Mouse (Mus musculus) naive thymus-derived CD4-positive, alpha-beta T cell, adult 2 months (primary cell): ENCODE measurements at regions not wholly inside any gene's neighbourhood (a gene's known extent, or its start where the extent isn't known, plus 50 kb on each side); places are given as distances from the start of the nearest gene placed in this dataset.
"Not testable (repeated sequence)": the region's sequence is repeated elsewhere in the genome, so short reads cannot be mapped to it uniquely, and the experiment has no call there.

Experiments
- DNase-seq: peaks from one replicate; pipeline ENCODE4 v3.0.0-alpha.2; 2011; ENCODE audit warnings: low read depth

DNA sequence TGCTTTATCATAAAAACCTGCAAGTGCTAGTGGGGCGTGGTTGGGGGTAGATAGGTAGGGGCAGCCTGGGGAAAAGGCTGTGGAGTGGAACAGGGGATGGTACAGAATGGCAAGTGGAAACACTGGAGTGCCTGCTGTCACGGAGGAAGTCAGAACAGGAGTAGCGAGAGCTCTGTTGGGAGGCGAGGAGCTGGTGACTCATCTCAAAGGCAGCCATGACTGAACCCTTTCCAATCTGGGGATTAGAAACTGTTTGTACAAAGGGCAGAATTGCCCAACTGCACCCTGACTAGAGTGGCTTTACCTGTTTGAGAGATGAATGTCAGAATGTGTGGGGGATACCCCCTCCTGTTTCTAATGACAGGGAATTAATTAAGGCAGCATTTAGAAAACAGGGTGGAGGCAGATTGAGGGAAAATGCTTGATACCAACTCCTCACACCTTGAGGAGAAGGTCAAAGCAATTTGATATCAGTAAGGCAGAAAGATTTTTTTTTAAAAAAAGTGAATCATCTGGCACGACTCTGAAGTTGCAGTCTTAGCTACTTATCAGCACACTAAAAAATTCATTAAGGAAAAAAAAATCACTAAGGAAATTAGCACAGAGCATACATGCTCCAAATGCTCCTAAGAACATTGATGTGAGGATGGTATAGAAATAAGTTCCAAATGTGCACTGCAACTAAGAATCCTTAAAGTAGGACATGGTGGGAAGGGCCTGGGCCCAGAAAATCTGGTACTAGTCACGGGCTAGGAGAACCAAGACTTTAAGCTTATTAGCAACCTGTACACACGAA, 54.7 kb upstream of the Usp25 start:
- DNase-seq, result no peak

DNA sequence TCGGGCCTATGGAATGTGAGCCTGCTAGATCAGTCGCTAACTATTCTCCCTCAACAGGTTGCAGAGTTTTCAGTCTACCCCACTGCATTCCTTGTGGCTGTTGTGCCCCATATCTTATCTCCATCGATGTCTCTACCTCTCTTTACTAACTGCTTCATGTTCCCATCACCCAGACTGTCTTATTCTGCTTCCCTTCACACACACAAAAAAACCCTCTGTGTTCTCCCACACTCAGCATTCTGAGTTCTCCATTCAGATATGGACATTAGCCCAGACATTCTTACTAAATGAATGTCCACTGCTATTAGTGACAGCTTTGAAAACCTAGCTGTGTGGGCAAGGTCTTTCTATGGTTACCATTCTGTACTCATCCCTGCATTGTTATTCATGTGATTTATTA, 56.0 kb upstream of the Usp25 start:
- no peak for DNase-seq

DNA sequence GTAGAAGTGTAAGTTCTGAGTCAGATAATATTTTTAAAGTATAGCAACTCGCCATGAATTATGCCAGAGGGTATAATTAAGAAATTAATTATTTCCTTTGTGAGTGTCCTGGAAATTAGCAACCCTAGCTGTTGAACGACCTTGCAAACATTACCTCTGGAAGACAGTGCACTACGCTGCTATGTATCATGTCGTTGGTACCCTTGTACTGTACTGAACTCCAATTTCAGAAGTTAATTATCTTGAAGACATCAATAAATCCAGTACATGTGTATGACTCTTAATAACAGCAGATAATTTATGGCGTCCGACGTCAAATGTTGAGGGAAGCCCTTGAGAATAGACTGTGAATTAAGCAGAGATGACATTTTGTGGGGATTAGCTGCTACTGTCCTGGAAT, 56.4 kb upstream of the Usp25 start:
- no peak for DNase-seq

DNA sequence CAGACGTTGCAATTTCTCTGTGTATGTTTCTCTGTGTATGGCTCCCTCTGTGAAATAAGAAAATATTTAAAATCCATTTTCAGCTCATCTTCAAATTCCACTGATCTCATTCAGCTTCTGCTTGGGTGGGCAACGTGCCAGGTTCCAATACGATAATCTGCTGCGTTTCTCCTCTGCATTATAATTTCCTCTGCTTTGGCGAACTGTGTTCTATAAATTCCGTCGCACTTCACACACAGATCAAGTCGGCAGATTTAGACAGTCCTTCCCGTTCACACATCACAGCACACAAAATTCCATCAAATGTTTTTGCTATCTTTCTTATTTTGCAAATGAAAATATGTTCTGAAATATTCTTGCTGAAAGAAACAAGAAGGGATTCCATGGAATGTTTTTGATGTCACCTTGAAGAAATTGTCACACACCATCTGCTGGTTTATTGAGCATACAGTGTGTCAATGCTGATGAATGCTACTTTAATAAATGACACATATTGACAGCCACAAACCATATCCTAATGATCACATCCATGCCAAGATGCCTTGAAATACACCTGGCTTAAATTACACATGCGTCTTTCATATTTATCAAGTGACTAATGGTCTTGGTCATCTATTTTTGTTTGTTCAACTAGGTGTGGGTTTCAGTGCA, 62.5 kb upstream of the Usp25 start:
- DNase-seq, result no peak

DNA sequence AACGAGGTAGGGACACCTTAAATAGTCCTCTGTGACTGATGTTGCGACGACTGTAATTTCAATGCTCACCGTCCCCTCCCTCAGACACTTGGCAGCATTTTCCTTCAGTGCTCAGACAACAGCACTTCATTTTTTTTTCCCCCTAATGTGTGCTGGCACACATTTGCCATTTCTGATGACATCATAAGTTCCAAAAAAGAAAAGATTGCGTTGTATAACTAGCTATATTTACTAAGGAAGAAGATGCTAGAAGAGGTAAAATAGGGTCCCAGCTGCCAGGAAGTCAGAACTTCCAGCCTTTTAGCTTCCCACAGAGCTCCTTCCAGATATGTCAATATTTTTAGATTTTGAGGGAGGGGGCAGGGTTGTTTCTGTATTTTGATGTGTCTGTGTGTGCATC, 66.5 kb upstream of the Usp25 start:
- DNase-seq, result no peak

DNA sequence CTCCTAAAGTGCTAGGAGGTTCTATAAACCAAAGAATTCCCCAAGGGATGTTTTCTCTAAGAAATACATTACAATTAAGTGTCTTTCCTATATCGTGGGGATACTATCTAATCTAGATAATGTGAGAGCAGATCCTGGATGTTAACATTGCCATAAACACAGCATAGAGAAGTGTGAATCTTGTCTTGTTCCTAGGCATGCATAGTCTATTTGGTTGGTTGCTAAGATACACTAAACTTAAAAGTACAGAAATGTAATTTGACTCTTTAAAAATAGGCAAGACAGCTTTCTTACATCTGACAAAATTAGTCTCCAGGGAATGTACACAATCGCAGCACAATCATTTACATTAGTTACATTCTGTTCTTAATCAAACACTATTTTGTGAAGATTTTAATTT, 75.4 kb upstream of the Usp25 start:
- DNase-seq, result no peak

DNA sequence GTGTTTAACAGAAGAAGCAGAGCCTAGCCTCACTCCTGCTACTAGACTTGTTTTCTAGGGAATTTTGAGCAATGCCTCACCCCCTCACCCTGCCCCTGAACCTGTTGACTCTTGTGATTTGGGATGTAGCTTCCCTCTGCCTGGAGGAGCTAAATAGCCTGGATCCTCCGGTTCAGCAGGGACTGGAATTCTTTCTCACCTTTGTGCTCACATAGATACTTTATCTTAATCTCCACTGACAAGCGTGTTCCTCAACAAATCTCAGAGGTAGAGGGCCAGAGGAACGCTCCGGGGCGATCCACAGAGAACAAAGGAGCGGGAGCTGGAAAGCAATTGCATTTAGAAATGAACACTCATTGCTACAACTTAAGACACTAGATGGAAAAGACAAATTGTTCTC, 85.6 kb upstream of the Usp25 start:
- no peak for DNase-seq

DNA sequence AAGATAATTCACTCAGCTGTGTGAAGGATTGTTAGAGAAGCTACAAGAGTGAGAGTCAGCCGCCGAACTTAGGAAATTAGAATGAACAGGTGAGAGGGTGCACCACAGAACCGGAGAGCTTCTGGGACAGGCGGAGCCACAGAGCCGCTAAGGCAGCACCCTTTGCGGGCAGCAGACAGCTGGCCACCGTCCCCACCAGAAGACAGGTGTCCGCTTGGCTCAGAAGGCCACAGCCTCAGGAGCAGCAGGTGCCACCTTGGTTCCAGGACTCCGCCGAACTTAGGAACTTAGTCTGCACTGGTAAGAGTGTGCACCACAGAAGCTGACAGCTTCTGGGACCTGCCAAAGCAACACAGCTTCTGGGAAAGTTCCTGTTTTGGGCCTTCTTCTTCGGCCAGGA, 93.4 kb upstream of the Usp25 start:
- DNase-seq, result not testable (repeated sequence)

DNA sequence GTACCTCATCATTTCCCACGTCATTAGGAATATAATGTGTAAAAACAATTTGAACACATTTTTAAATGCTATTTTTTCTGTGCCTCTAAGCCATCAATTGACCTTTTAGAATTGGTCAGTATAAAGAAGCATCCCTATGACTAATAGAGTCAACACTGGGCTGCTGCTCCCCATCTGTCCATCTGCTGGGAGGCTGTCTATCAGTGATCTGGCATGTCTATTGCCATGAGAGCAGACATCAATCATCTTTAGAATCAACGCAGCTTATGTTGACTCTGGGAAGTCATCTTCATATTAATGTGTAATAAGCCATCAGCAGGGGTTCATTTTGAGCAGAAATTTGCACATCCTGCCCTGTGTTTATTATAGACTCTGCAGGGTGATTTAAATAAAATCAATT, 94.9 kb upstream of the Usp25 start:
- DNase-seq, result no peak

DNA sequence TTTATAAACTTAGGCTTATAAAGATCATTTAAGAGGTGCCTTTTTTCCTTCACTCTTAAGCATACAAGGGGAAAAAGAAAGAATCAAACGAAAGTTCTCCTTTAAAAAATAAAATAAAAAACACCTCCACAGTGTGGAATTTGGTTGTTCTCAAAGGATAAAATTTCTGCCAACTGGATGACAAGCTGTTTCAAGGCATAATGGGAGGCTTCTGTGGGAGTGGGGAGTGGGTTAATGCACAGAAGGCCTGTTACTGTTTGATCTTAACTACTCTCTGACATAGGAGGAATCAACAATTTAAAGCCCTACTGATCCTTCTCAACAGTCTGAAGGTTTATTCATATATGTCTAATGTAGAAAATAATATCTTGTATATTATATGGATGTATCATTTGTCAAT, 99.2 kb upstream of the Usp25 start:
- DNase-seq, result no peak

DNA sequence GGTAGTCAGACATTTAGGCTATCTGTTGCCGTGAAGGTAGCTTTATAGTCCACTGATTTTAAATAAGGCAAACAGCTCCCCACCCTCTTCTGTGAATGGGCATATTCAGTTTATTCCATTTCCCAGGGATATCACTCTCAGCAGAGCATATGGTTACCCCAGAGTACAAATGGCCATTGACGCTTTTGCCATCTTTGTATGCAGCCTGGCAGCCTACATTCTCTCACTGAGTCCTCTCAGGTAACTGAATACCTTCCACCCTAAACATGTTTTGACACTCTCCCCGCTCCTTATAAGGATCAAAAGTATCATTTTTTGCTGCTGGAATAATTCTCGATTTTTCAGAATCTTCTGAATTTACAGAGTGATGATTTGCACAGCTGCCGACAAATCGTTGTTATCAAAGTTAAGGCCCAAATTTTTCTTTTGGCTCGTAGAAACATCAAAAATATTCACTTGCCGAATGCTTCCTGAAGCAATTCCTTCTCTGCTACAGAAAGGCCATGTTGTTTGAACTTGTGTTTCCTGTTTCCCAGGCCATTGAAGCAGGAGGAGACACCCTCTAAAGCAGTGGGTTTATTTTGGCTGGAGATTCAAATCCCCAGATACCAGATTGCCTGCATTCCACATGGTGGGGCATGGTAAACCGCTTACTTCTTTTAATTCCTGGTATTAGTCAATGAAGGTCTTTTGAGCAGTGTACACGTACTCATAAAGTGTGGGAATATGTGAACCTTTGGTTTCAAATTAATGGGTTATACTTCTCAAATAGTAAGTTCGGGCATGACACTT, 108.1 kb upstream of the Usp25 start:
- no peak for DNase-seq

DNA sequence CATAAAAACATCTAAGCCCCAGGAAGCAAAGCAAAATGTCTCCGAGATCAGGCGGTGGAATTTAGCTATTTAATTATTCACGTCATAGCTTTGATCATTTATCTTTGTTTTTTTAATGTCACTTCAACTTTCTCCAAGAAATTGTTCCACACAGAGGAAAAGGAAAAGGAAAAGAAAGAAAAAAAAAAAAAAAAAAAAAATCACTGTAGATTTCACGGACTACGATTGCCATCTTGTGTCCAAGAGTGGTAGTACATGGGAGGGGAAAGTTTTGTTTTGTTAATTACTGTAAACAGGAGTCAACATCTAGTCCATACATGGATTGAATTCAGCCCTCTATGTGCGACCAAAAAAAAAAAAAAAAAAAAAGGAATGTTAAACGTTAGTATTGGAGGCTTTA, 114.4 kb upstream of the Usp25 start:
- DNase-seq, result peak; percentile 53

DNA sequence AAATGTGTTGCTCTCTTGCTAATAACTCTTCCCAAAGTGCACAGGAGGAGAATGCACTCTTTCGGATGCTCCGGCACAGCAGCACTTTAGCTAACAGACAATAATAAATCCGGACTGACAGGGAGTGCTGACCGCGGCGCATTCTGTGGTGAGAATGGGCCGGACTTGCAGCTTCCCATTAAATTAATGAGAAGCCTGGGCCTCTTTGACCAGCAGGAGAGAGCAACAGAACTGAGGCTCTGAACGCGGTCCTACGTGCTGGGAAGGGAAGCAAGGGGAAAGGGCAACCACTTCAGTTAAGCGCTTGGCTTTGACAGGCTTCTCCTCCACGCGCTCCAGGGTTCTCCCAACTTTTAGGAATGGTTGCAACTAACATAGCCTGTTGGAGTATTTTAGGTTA, 117.2 kb upstream of the Usp25 start:
- DNase-seq, result no peak

DNA sequence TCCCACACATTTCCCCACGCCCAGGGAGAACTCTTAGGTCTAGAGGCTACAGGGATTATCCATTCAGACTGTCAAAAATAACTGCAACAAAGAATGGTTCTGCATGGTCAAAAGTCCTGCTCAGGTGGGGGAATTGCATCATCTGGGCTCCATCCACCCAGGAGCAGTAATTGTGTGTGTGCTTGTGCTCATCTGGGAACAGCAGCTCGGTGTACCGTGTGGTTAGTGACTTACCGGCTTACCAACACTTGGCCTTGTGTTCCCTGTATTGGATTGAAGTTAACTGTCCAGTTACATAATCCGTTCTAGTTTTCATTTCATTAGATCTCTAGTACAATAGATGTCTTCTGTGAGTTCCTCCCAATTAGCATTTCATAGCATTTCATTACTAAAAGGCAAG, 117.7 kb upstream of the Usp25 start:
- DNase-seq, result no peak

DNA sequence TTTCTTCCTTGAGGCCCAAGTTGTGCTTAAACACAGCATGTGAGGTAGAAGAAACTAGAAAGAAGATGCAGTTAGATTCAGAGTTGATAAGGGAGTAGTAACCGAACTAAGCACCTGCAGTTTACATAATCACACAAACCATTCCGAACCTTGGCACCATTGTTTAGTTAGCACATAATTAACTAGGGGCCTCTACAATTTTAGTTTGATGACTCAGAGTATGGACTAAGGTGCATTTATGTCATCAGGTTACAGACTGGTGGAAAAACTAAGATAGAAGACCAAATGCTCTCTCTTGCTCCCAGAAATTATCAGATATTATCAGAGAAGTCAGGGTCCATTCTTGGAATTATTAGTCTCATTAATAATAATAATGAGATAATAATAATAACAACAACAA, 134.9 kb upstream of the Usp25 start:
- no peak for DNase-seq

DNA sequence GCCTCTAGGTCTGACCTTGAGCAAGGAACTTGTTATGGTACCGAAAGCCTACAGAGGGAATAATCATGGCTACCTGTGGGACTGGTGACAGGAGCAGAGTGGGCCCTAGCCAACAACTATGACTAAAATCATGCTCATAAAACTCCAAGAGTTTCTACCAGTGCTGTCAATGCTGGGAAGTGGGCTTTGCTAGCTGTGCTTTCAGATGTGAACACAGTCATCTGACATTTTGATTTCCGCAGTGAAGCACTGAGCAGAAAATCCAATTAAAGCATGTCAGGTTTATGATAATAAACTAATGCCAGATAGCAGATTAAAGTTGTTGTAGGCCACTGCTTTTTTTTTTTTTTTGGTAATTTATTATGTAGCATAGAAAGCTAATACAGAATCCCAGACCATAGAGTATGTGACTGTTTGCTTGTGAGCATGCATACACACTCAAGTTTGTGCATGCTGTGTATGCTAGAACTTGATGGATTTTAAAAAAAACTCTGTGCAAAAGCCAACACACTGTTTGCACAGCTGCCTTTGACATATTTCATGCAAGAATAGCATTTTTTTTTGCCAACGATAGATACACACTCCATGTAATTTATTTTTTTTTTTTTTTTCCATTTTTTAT, 138.0 kb upstream of the Usp25 start:
- DNase-seq, result no peak

DNA sequence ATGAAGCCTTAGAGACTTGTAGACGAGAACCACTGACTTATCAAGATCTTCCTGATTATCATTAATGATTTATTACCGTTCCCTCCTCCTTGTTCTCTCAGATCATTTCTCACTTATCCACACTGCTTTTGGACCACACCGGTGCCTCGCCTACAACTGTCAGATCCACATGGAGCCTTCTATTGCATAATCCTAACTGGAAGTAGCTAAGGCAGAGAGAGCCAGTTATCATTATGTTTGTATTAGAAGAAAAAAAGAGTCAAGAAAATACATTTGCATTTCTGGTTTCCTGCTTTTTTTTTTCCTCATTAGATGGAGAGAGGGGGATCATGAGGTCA, 147.1 kb upstream of the Usp25 start:
- DNase-seq, result no peak

DNA sequence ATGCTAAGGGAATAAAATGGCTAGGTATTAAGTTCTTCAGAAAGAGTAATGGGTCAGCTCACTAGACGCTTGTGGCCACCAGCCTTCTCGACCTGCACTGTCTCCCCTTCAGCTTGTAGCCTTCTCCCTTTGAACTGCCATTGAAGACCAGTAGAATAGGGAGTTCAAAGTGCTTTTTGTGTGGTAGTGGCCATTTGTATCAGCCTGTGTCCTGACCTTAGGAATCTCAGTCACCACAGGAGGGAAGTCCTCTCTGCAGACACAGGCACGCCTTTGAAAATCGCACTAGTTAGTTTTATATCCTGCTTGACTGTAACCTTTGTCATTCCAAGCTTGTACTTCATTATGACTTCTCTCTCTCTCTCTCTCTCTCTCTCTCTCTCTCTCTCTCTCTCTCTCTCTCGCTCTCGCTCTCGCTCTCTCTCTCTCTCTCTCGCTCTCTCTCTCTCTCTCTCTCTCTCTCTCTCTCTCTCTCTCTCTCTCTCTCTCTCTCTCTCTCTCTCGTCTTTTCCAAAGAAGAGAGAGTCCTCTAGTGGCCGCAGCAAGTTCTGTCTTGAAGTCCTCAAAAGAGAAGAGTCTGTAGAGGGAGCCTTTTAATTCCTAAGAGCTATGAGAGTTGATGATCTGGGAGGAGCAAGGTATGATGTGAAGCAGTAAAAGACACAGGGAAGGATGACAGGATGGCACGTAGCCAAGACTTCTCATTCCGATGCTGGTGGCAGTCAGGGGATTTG, 147.6 kb upstream of the Usp25 start:
- peak; percentile 38 for DNase-seq

DNA sequence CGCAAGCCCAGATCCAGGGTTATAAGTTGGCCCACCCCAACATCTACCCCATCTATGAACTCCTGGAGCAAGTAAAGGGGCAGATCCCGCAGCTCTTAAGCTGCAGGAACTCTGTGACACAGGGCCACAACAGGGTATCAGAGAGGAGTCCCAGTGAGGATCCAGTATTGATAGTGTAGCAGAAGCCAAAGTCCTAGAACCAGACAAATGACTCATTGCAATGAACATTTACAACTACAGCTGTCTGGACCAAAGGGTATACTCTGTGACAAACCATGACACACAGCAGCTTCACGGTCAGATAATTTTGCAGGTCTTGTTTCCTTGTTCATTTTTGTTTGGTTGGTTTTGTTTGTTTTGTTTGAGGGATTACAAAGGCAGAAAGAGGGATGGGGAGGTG, 149.1 kb upstream of the Usp25 start:
- no peak for DNase-seq

DNA sequence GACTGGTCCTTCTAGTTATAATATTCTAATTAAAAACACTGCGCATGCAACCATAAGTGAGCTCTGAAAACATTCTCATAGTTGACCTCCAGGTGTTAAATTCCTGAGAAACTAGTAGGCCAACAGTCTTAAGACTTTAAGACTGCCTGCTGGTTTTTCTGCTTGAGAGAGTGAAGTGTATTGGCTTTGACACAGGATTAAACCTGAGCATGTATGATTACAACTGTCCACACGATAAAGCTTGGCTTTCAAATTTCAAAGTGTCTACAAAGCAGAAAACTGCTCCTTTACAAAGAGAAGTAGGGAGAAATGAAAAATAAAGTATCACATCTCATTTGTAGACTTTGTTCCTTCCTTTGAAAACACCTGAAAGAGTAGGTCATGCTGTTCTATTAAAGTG, 157.7 kb upstream of the Usp25 start:
- DNase-seq, result no peak

DNA sequence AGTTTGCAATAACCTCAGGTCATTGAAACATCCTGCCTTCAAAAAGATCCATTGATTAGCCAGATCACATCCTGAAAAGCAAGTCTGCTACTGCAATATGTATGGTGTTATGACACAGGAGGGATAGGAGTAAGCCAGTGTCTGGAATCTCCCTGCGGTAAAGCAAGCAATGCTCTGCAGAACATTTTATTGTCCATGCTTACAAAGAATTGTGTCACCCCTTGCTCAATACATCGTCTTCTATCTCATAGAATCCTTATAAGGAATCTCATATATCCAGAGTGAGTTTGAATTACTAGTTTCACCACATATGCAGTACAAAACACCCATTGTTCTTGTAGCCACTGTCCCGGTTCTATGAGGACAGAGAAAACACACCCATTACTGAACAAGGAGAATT, 162.1 kb upstream of the Usp25 start:
- no peak for DNase-seq

DNA sequence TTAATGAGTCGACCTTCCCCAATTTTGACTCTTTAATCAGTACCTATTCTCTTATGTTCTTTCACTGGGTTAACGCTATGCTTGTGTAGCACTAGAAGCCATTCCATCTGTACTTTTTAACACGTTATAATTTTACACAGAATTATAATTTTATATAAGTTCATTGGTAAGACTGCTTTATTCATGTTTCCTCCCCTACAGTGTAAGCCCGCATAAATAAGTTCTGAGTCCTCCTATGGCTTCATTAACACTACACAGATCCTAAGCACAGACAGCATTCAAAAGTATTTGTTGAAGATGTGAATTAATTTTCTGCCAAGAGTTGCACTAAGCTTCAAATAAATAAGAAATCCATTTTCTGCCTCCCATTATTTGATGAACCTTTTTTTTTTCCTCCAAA, 176.1 kb upstream of the Usp25 start:
- no peak for DNase-seq
